Mouse (Mus musculus) liver, embryonic 14.5 days (tissue): Measurements from ENCODE around the gene Gm1043. TPM values are rescaled to one million over a fixed set of nuclear protein-coding genes. Genes with fewer than 3 reads are reported as not detected.

Source experiments
- ATAC-seq: fragments of 200-750 bp; cut with Nextera tagmentation; 2 replicates; pipeline ENCODE4 v1.8.0; 2017; ENCODE audit warnings: moderate number of reproducible peaks, mild to moderate bottlenecking, moderate library complexity; ENCODE audit not compliant: insufficient read depth
- DNase-seq, 3 experiments: peaks; one replicate each; pipeline ENCODE4 v3.0.0-alpha.2; 2012 to 2013; ENCODE audit warnings: low read depth in 3 of 3, low spot score in 3 of 3
- H3K27ac ChIP-seq: fragments of 300-500 bp; sonication (generic); 2 replicates; pipeline ENCODE4 v1.5.1; 2014; ENCODE audit warnings: moderate library complexity, mild to moderate bottlenecking, control low read depth, inconsistent platforms
- H3K27me3 ChIP-seq: fragments of 300-500 bp; sonication (generic); 2 replicates; pipeline ENCODE4 v1.6.1; 2014; ENCODE audit warnings: mild to moderate bottlenecking, low read length, moderate library complexity; ENCODE audit not compliant: control insufficient read depth, insufficient read depth
- H3K36me3 ChIP-seq: fragments of 300-500 bp; sonication (generic); replicated peaks from 2 replicates; pipeline ENCODE4 v1.6.1; 2014; ENCODE audit warnings: low read depth; ENCODE audit not compliant: control insufficient read depth, insufficient read depth
- H3K4me1 ChIP-seq, 2 experiments: fragments of 200-500 bp in 1 of 2; fragments of 300-500 bp in 1 of 2; sonication (generic) in 1 of 2; replicated peaks; 2 replicates each; pipeline ENCODE4 v1.6.1; 2012 to 2014; ENCODE audit warnings: antibody characterized with exemption in 1 of 2, inconsistent platforms in 1 of 2, low read length in 1 of 2; ENCODE audit not compliant: control insufficient read depth in 2 of 2, insufficient read depth in 2 of 2
- H3K4me2 ChIP-seq: fragments of 300-500 bp; sonication (generic); 2 replicates; pipeline ENCODE4 v1.6.1; 2014; ENCODE audit warnings: low read depth, mild to moderate bottlenecking, control low read depth, moderate library complexity
- H3K4me3 ChIP-seq, 2 experiments: fragments of 200-500 bp in 1 of 2; fragments of 300-500 bp in 1 of 2; sonication (generic) in 1 of 2; 2 replicates each; pipeline ENCODE4 v1.5.1; 2012 to 2014; ENCODE audit warnings: low read depth in 2 of 2, low read length in 2 of 2, mild to moderate bottlenecking in 2 of 2, control low read depth in 1 of 2, inconsistent platforms in 1 of 2, moderate library complexity in 1 of 2; ENCODE audit not compliant: insufficient read depth in 1 of 2
- H3K9ac ChIP-seq: fragments of 300-500 bp; sonication (generic); replicated peaks from 2 replicates; pipeline ENCODE4 v1.6.1; 2014; ENCODE audit warnings: mild to moderate bottlenecking, control low read depth, moderate library complexity
- H3K9me3 ChIP-seq: fragments of 300-500 bp; sonication (generic); 2 replicates; pipeline ENCODE4 v1.6.1; 2016; ENCODE audit warnings: low read length, mixed read lengths; ENCODE audit not compliant: control insufficient read depth
- CTCF ChIP-seq: IDR thresholded peaks from 2 replicates; pipeline ENCODE4 v1.5.1; 2016; ENCODE audit warnings: antibody characterized with exemption, low read depth, control low read depth
- EP300 ChIP-seq: IDR thresholded peaks from 2 replicates; pipeline ENCODE4 v1.6.1; 2016; ENCODE audit warnings: antibody characterized with exemption, low read depth
- WGBS: fragments of 180-500 bp; shearing (Covaris S2); extraction: QIAGEN DNeasy Blood & Tissue Kit; methylation state at CpG from one replicate; pipeline ENCODE4 v1.1.7; 2014; ENCODE audit not compliant: insufficient replicate concordance; 5-methylcytosine and 5-hydroxymethylcytosine counted together
- polyA plus RNA-seq, 2 experiments: library from polyadenylated mRNA; depleted of rRNA in 1 of 2; stranded (reverse) in 1 of 2; unstranded in 1 of 2; fragments of >200 nt; fragmentation: Nextera tagmentation in 1 of 2; extraction: Ambion mirVana in 1 of 2; gene quantifications; 2 replicates each; pipeline versions ENCODE4 v1.2.1 to v1.2.3; 2012 to 2014

The Gm1043 gene
- polyA plus RNA-seq, 2 experiments: not detected

- no peak for DNase-seq
- no peaks in the 10 kb centered on the region for H3K27me3 ChIP-seq
- H3K4me1 ChIP-seq: no peaks in the 10 kb centered on the region
- H3K4me3 ChIP-seq: no peak overlapping the region
- TF ChIP-seq EP300 (no peak), CTCF (no peak)
- WGBS: 60% methylated on average over 7 of the region's 7 CpGs
- no peak overlapping the region for H3K27ac ChIP-seq
- H3K4me2 ChIP-seq: no peak overlapping the region
- H3K9me3 ChIP-seq: no peaks in the 10 kb centered on the region
- no peak overlapping the region for H3K9ac ChIP-seq
- no peaks in the 10 kb centered on the region for H3K36me3 ChIP-seq
- ATAC-seq: no peak
Measured at GRCm38 (mm10) chr5:37215276-37215675, 130.1 kb downstream of the Gm1043 start.

- Histone ChIP-seq H3K4me3 (no peak overlapping the region), H3K36me3 (no peaks in the 10 kb centered on the region), H3K4me1 (no peaks in the 10 kb centered on the region), H3K9ac (no peak overlapping the region), H3K4me2 (no peak overlapping the region), H3K9me3 (no peaks in the 10 kb centered on the region), H3K27ac (no peak overlapping the region), H3K27me3 (no peaks in the 10 kb centered on the region)
- WGBS: 36% methylated on average over 5 of the region's 5 CpGs
- DNase-seq (no peak), ATAC-seq (no peak)
- TF ChIP-seq CTCF (no peak), EP300 (no peak)
Measured at GRCm38 (mm10) chr5:37219615-37220014, 134.4 kb downstream of the Gm1043 start.

- H3K27ac ChIP-seq: no peak overlapping the region
- 68% methylated on average over 5 of the region's 5 CpGs for WGBS
Measured at GRCm38 (mm10) chr5:37220575-37220974, 135.4 kb downstream of the Gm1043 start.

GRCm38 (mm10) chr5:37221563-37221962 is 136.4 kb downstream of the Gm1043 start:
- 47% methylated on average over 6 of the region's 6 CpGs for WGBS

More at GRCm38 (mm10) chr5:37220575-37220974, 135.4 kb downstream of the Gm1043 start:
- no peak for ATAC-seq
- Histone ChIP-seq H3K4me1 (no peaks in the 10 kb centered on the region), H3K9me3 (no peaks in the 10 kb centered on the region), H3K27me3 (no peaks in the 10 kb centered on the region), H3K4me3 (no peak overlapping the region), H3K36me3 (no peaks in the 10 kb centered on the region), H3K4me2 (no peak overlapping the region), H3K9ac (no peak overlapping the region)
- no peak for DNase-seq
- TF ChIP-seq CTCF (no peak), EP300 (no peak)

GRCm38 (mm10) chr5:37222316-37222715 is 137.1 kb downstream of the Gm1043 start:
- Histone ChIP-seq H3K4me1 (no peaks in the 10 kb centered on the region), H3K4me2 (no peak overlapping the region), H3K9ac (no peak overlapping the region), H3K36me3 (no peaks in the 10 kb centered on the region), H3K27ac (no peak overlapping the region), H3K9me3 (no peaks in the 10 kb centered on the region), H3K27me3 (no peaks in the 10 kb centered on the region), H3K4me3 (no peak overlapping the region)
- DNase-seq: no peak
- no peak for ATAC-seq
- 53% methylated on average over 8 of the region's 8 CpGs for WGBS
- no peak for TF ChIP-seq CTCF
- no peak for TF ChIP-seq EP300

More at GRCm38 (mm10) chr5:37221563-37221962, 136.4 kb downstream of the Gm1043 start:
- Histone ChIP-seq H3K9me3 (no peaks in the 10 kb centered on the region), H3K9ac (no peak overlapping the region), H3K36me3 (no peaks in the 10 kb centered on the region), H3K4me2 (no peak overlapping the region), H3K4me1 (no peaks in the 10 kb centered on the region), H3K4me3 (no peak overlapping the region), H3K27ac (no peak overlapping the region), H3K27me3 (no peaks in the 10 kb centered on the region)
- no peak for ATAC-seq
- DNase-seq: no peak
- TF ChIP-seq CTCF: no peak
- no peak for TF ChIP-seq EP300
